In the genomic region with DNA sequence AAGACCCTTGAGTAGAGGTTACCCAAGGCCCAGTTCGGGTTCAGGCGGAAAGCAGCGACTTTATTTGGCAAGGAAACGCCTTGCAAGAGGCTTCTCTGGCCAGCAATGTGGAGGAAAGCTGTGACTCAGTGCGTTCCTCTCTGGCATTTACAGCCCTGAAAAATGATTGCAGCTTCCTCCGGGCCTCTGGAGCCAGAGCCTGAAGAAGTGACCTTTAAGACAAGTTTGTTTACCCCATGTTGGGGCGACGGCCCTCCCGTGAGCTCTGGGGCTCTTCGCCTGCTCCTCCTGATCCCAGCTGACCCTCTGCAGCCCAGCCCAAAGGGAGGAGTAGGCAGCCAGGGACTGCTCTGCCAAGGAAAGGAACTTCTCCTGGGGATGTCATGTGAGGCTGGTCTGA, we compare ENCODE assay signal across 9 mouse cellular contexts.
A peak's percentile ranks its signal among the peaks of the same experiment; 100 is the strongest.
DNase-seq lines count a peak whose midpoint lies in the region; ATAC-seq and TF ChIP-seq lines count a peak whose summit lies in the region.
"Had no signal": no experiment of that assay in that cellular context is flagged by ENCODE, and none has a peak within 500 bp of the region (broad histone marks: within the 10 kb centered on the region; RNA-seq: fewer than 3 reads in every experiment).

No protein-coding gene starts in this region.

- no peak for TF ChIP-seq CTCF in liver, postnatal 0 days (IDR thresholded peaks at IDR 0.05; ENCODE audit: low read depth)

- no peak overlapping the region for H3K9ac ChIP-seq in liver, postnatal 0 days (replicated peaks)
- H3K9ac ChIP-seq in liver, embryonic 11.5 days (ENCODE audit: low read depth, low read length): no peak overlapping the region
- no peak overlapping the region for H3K9ac ChIP-seq in intestine, embryonic 14.5 days (ENCODE audit: low read length)
- no peak overlapping the region for H3K9ac ChIP-seq in limb, embryonic 11.5 days (ENCODE audit: low read length)
- H3K9ac ChIP-seq in liver, embryonic 12.5 days: no peak overlapping the region
- H3K9ac ChIP-seq: embryonic facial prominence, embryonic 13.5 days had no signal

- no peak for DNase-seq in liver, postnatal 0 days
- no peak for DNase-seq in liver, embryonic 11.5 days (ENCODE audit: low spot score)
- peak; percentile 64 for DNase-seq in intestine, embryonic 14.5 days (ENCODE audit: low spot score)
- peak; percentile 28 for DNase-seq in limb, embryonic 11.5 days (ENCODE audit: low spot score)
- DNase-seq in urinary bladder, postnatal 25 days (ENCODE audit: low spot score): peak; percentile 21
- DNase-seq in layer of hippocampus, postnatal 14 days (ENCODE audit: low spot score in 2 of 2): no peak
- no peak for DNase-seq in layer of hippocampus, adult 11-12 months (ENCODE audit: low spot score)

- WGBS in liver, postnatal 0 days (ENCODE audit: insufficient replicate concordance): 34% methylated on average over 10 of the region's 10 CpGs
- 46% methylated on average over 10 of the region's 10 CpGs for WGBS in liver, embryonic 11.5 days
- 9% methylated on average over 10 of the region's 10 CpGs for WGBS in intestine, embryonic 14.5 days
- WGBS in limb, embryonic 11.5 days: 13% methylated on average over 10 of the region's 10 CpGs
- 41% methylated on average over 10 of the region's 10 CpGs for WGBS in liver, embryonic 12.5 days (ENCODE audit: insufficient replicate concordance)

- no peak for TF ChIP-seq EP300 in liver, postnatal 0 days (IDR thresholded peaks at IDR 0.05; ENCODE audit: low read depth)

- H3K4me2 ChIP-seq in liver, postnatal 0 days (ENCODE audit: low read depth, low read length): no peak overlapping the region
- H3K4me2 ChIP-seq in liver, embryonic 11.5 days: no peak overlapping the region
- H3K4me2 ChIP-seq in intestine, embryonic 14.5 days (ENCODE audit: low read length): no peak overlapping the region
- no peak overlapping the region for H3K4me2 ChIP-seq in limb, embryonic 11.5 days (ENCODE audit: low read depth, severe bottlenecking)
- H3K4me2 ChIP-seq in liver, embryonic 12.5 days: no peak overlapping the region
- H3K4me2 ChIP-seq: embryonic facial prominence, embryonic 13.5 days had no signal

- no peaks in the 10 kb centered on the region for H3K36me3 ChIP-seq in liver, postnatal 0 days (replicated peaks; ENCODE audit: insufficient read depth, low read length)
- no peaks in the 10 kb centered on the region for H3K36me3 ChIP-seq in liver, embryonic 11.5 days (ENCODE audit: control insufficient read depth, insufficient read depth, low read length)
- H3K36me3 ChIP-seq in intestine, embryonic 14.5 days (ENCODE audit: control insufficient read depth, insufficient read depth, low read length): no peaks in the 10 kb centered on the region
- no peaks in the 10 kb centered on the region for H3K36me3 ChIP-seq in limb, embryonic 11.5 days (ENCODE audit: control insufficient read depth, insufficient read depth, low read length)
- H3K36me3 ChIP-seq in liver, embryonic 12.5 days: no peaks in the 10 kb centered on the region
- H3K36me3 ChIP-seq: embryonic facial prominence, embryonic 13.5 days had no signal

- H3K27me3 ChIP-seq in liver, postnatal 0 days (ENCODE audit: insufficient read depth, low read length): no peaks in the 10 kb centered on the region
- H3K27me3 ChIP-seq in liver, embryonic 11.5 days (replicated peaks; ENCODE audit: control insufficient read depth, insufficient read depth, low read length): no peaks in the 10 kb centered on the region
- H3K27me3 ChIP-seq in intestine, embryonic 14.5 days (replicated peaks; ENCODE audit: control insufficient read depth, insufficient read depth, low read length): no peaks in the 10 kb centered on the region
- peaks cover 15% of the 10 kb centered on the region; the same call in 1 of the 2 replicates for H3K27me3 ChIP-seq in limb, embryonic 11.5 days (ENCODE audit: control insufficient read depth, insufficient read depth, low read length)
- H3K27me3 ChIP-seq in liver, embryonic 12.5 days (replicated peaks): peaks cover 20% of the 10 kb centered on the region

- no peak for ATAC-seq in liver, postnatal 0 days
- ATAC-seq in liver, embryonic 11.5 days (replicated peaks; ENCODE audit: low FRiP score): no peak
- ATAC-seq in intestine, embryonic 14.5 days (replicated peaks; ENCODE audit: low FRiP score, low TSS enrichment, low read depth): peak; percentile 64
- ATAC-seq in limb, embryonic 11.5 days (ENCODE audit: insufficient number of reproducible peaks, low FRiP score, low TSS enrichment, low read depth): no peak
- no peak for ATAC-seq in liver, embryonic 12.5 days

- 0 out of 2 replicates have a peak overlapping the region, but pooled peaks have one; percentile 17 for H3K27ac ChIP-seq in liver, postnatal 0 days (ENCODE audit: low read depth)
- H3K27ac ChIP-seq in liver, embryonic 11.5 days (ENCODE audit: low read depth, low read length): no peak overlapping the region
- peak overlapping the region; percentile 81 for H3K27ac ChIP-seq in intestine, embryonic 14.5 days (ENCODE audit: low read depth)
- no peak overlapping the region for H3K27ac ChIP-seq in limb, embryonic 11.5 days (replicated peaks; ENCODE audit: low read depth, low read length)
- no peak overlapping the region for H3K27ac ChIP-seq in liver, embryonic 12.5 days
- H3K27ac ChIP-seq: embryonic facial prominence, embryonic 13.5 days had no signal

- H3K4me1 ChIP-seq in liver, postnatal 0 days (ENCODE audit: insufficient read depth): no peaks in the 10 kb centered on the region
- H3K4me1 ChIP-seq in liver, embryonic 11.5 days (replicated peaks; ENCODE audit: control insufficient read depth, insufficient read depth, low read length): peaks cover 2% of the 10 kb centered on the region; the same call in 1 of the 2 replicates
- H3K4me1 ChIP-seq in intestine, embryonic 14.5 days (replicated peaks; ENCODE audit: control insufficient read depth, insufficient read depth, low read length): peaks cover 45% of the 10 kb centered on the region
- peaks cover 23% of the 10 kb centered on the region for H3K4me1 ChIP-seq in limb, embryonic 11.5 days (ENCODE audit: control insufficient read depth, insufficient read depth, low read length)
- 0 out of 2 replicates have a peak, but pooled peaks cover 4% of the 10 kb centered on the region for H3K4me1 ChIP-seq in liver, embryonic 12.5 days

- no peaks in the 10 kb centered on the region for H3K9me3 ChIP-seq in liver, postnatal 0 days (ENCODE audit: low read length)
- H3K9me3 ChIP-seq in liver, embryonic 11.5 days (ENCODE audit: control insufficient read depth, low read length): no peaks in the 10 kb centered on the region
- H3K9me3 ChIP-seq in intestine, embryonic 14.5 days (ENCODE audit: control insufficient read depth, low read length): no peaks in the 10 kb centered on the region
- H3K9me3 ChIP-seq in limb, embryonic 11.5 days (ENCODE audit: control insufficient read depth, low read length): no peaks in the 10 kb centered on the region
- no peaks in the 10 kb centered on the region for H3K9me3 ChIP-seq in liver, embryonic 12.5 days (replicated peaks)
- H3K9me3 ChIP-seq: embryonic facial prominence, embryonic 13.5 days had no signal

- H3K4me3 ChIP-seq in liver, postnatal 0 days (ENCODE audit: low read depth, low read length): no peak overlapping the region
- no peak overlapping the region for H3K4me3 ChIP-seq in liver, embryonic 11.5 days (ENCODE audit: low read depth, low read length)
- no peak overlapping the region for H3K4me3 ChIP-seq in intestine, embryonic 14.5 days (ENCODE audit: low read depth, low read length)
- no peak overlapping the region for H3K4me3 ChIP-seq in limb, embryonic 11.5 days (ENCODE audit: low read depth, low read length)
- no peak overlapping the region for H3K4me3 ChIP-seq in liver, embryonic 12.5 days
- H3K4me3 ChIP-seq: embryonic facial prominence, embryonic 13.5 days had no signal

Comparison
In these comparisons a context has a peak if more than half of its experiments do, and no peak if none do; other contexts are left out.
1. H3K27ac ChIP-seq: peak in liver, postnatal 0 days (single experiment) and intestine, embryonic 14.5 days (single experiment); none in liver, embryonic 11.5 days (single experiment), limb, embryonic 11.5 days (single experiment) and liver, embryonic 12.5 days (single experiment).
2. DNase-seq: peak in intestine, embryonic 14.5 days (single experiment), limb, embryonic 11.5 days (single experiment) and urinary bladder, postnatal 25 days (single experiment); none in liver, postnatal 0 days (single experiment), liver, embryonic 11.5 days (single experiment), layer of hippocampus, postnatal 14 days (0 of 2) and layer of hippocampus, adult 11-12 months (single experiment).